Mouse (Mus musculus): ENCODE measurements around the gene Pitx3. TPM values are rescaled to one million over a fixed set of nuclear protein-coding genes. Genes with fewer than 3 reads are reported as not detected.

The Pitx3 gene
- polyA plus RNA-seq, 1 experiment from 2014 or later, result 0.25 TPM

- Histone ChIP-seq H3K4me2 (no peak overlapping the region), H3K36me3 (no peaks in the 10 kb centered on the region), H3K27ac (no peak overlapping the region), H3K9ac (no peak overlapping the region), H3K27me3 (no peaks in the 10 kb centered on the region), H3K4me3 (replicated peaks) (no peak overlapping the region), H3K4me1 (replicated peaks) (no peaks in the 10 kb centered on the region), H3K9me3 (replicated peaks) (no peaks in the 10 kb centered on the region)
- no peak for ATAC-seq (ENCODE audit: low read depth)
- 74% methylated on average over 3 of the region's 3 CpGs for WGBS (ENCODE audit: insufficient replicate concordance)
- no peak for DNase-seq
Observed at GRCm38 (mm10) chr19:46099561-46099960, 48.6 kb downstream of the Pitx3 start.

GRCm38 (mm10) chr19:46096396-46096795 is 51.7 kb downstream of the Pitx3 start:
- H3K9me3 ChIP-seq (replicated peaks), result no peaks in the 10 kb centered on the region; the same call in 1 of the 2 replicates
- no peaks in the 10 kb centered on the region for H3K4me1 ChIP-seq (replicated peaks)
- H3K27ac ChIP-seq, result no peak overlapping the region
- H3K36me3 ChIP-seq, result no peaks in the 10 kb centered on the region
- no peak for ATAC-seq (ENCODE audit: low read depth)
- no peak overlapping the region for H3K4me3 ChIP-seq (replicated peaks)
- 65% methylated on average over 5 of the region's 5 CpGs for WGBS (ENCODE audit: insufficient replicate concordance)
- DNase-seq, result no peak
- no peak overlapping the region for H3K9ac ChIP-seq
- H3K27me3 ChIP-seq, result no peaks in the 10 kb centered on the region
- no peak overlapping the region for H3K4me2 ChIP-seq

- H3K4me2 ChIP-seq, result no peak overlapping the region
- H3K27me3 ChIP-seq, result no peaks in the 10 kb centered on the region
- ATAC-seq (ENCODE audit: low read depth) (no peak), DNase-seq (no peak)
- H3K4me1 ChIP-seq (replicated peaks), result no peaks in the 10 kb centered on the region
- no peak overlapping the region for H3K9ac ChIP-seq
- H3K4me3 ChIP-seq (replicated peaks), result no peak overlapping the region
- H3K36me3 ChIP-seq, result no peaks in the 10 kb centered on the region
- H3K27ac ChIP-seq, result no peak overlapping the region
- WGBS (ENCODE audit: insufficient replicate concordance), result 68% methylated on average over 4 of the region's 4 CpGs
- no peaks in the 10 kb centered on the region; the same call in 1 of the 2 replicates for H3K9me3 ChIP-seq (replicated peaks)
Observed at GRCm38 (mm10) chr19:46095291-46095690, 52.8 kb downstream of the Pitx3 start.

GRCm38 (mm10) chr19:46094144-46094543 is 54.0 kb downstream of the Pitx3 start:
- Histone ChIP-seq H3K4me3 (replicated peaks) (no peak overlapping the region), H3K27ac (no peak overlapping the region), H3K4me2 (no peak overlapping the region), H3K4me1 (replicated peaks) (no peaks in the 10 kb centered on the region), H3K27me3 (no peaks in the 10 kb centered on the region), H3K9me3 (replicated peaks) (no peaks in the 10 kb centered on the region; the same call in 1 of the 2 replicates), H3K9ac (no peak overlapping the region), H3K36me3 (no peaks in the 10 kb centered on the region)
- DNase-seq (no peak), ATAC-seq (ENCODE audit: low read depth) (no peak)
- WGBS (ENCODE audit: insufficient replicate concordance), result 88% methylated on average over 2 of the region's 2 CpGs

- 74% methylated on average over 4 of the region's 4 CpGs for WGBS (ENCODE audit: insufficient replicate concordance)
- no peaks in the 10 kb centered on the region; the same call in 1 of the 2 replicates for H3K9me3 ChIP-seq (replicated peaks)
- peaks cover 10% of the 10 kb centered on the region; the same call in 1 of the 2 replicates for H3K4me1 ChIP-seq (replicated peaks)
- ATAC-seq (ENCODE audit: low read depth) (no peak), DNase-seq (no peak)
- H3K27me3 ChIP-seq, result no peaks in the 10 kb centered on the region
- no peak overlapping the region for H3K27ac ChIP-seq
- no peak overlapping the region for H3K4me2 ChIP-seq
- no peak overlapping the region for H3K9ac ChIP-seq
- no peaks in the 10 kb centered on the region for H3K36me3 ChIP-seq
- no peak overlapping the region for H3K4me3 ChIP-seq (replicated peaks)
Observed at GRCm38 (mm10) chr19:46091641-46092040, 56.5 kb downstream of the Pitx3 start.

GRCm38 (mm10) chr19:46087871-46088270 is 60.3 kb downstream of the Pitx3 start:
- Histone ChIP-seq H3K36me3 (peaks cover 28% of the 10 kb centered on the region), H3K4me3 (replicated peaks) (no peak overlapping the region), H3K4me1 (replicated peaks) (peaks cover 10% of the 10 kb centered on the region; the same call in 1 of the 2 replicates), H3K9me3 (replicated peaks) (no peaks in the 10 kb centered on the region), H3K27ac (no peak overlapping the region), H3K4me2 (no peak overlapping the region), H3K9ac (no peak overlapping the region), H3K27me3 (no peaks in the 10 kb centered on the region)
- WGBS (ENCODE audit: insufficient replicate concordance), result 76% methylated on average over 7 of the region's 7 CpGs
- ATAC-seq (ENCODE audit: low read depth) (no peak), DNase-seq (no peak)

- H3K27me3 ChIP-seq, result no peaks in the 10 kb centered on the region
- peaks cover 43% of the 10 kb centered on the region for H3K36me3 ChIP-seq
- no peak overlapping the region for H3K27ac ChIP-seq
- no peaks in the 10 kb centered on the region for H3K9me3 ChIP-seq (replicated peaks)
- 34% methylated on average over 3 of the region's 3 CpGs for WGBS (ENCODE audit: insufficient replicate concordance)
- peaks cover 10% of the 10 kb centered on the region; the same call in 1 of the 2 replicates for H3K4me1 ChIP-seq (replicated peaks)
- H3K9ac ChIP-seq, result no peak overlapping the region
- H3K4me3 ChIP-seq (replicated peaks), result no peak overlapping the region
- DNase-seq, result peak; percentile 42
- no peak; the same call in 1 of the 2 replicates for ATAC-seq (ENCODE audit: low read depth)
- no peak overlapping the region for H3K4me2 ChIP-seq
Observed at GRCm38 (mm10) chr19:46086337-46086736, 61.8 kb downstream of the Pitx3 start.

Other genes starting within 250 kb of the Pitx3 start
- gene Armh3, start 149.8 kb downstream of the Pitx3 start, polyA plus RNA-seq (2015; fragmentation: Nextera tagmentation; extraction: Ambion mirVana), result 4.3 and 5.6 TPM in 2 replicates
- gene Hps6, start 144.8 kb downstream of the Pitx3 start, polyA plus RNA-seq (2015; fragmentation: Nextera tagmentation; extraction: Ambion mirVana), result 2.7 and 2.9 TPM in 2 replicates
- 19.5 and 23.8 TPM in 2 replicates for gene Pprc1, start 103.4 kb downstream of the Pitx3 start, polyA plus RNA-seq (2015; fragmentation: Nextera tagmentation; extraction: Ambion mirVana)
- gene Ldb1, start 103.1 kb downstream of the Pitx3 start, polyA plus RNA-seq (2015; fragmentation: Nextera tagmentation; extraction: Ambion mirVana), result 31.9 and 34.9 TPM in 2 replicates
- gene Nolc1, start 72.5 kb downstream of the Pitx3 start, polyA plus RNA-seq (2015; fragmentation: Nextera tagmentation; extraction: Ambion mirVana), result 105 and 118 TPM in 2 replicates
- 0.07 TPM in 1 of 2 replicates, not detected in the other for gene Elovl3, start 16.4 kb downstream of the Pitx3 start, polyA plus RNA-seq (2015; fragmentation: Nextera tagmentation; extraction: Ambion mirVana)
- gene Gbf1, start 4.2 kb upstream of the Pitx3 start, polyA plus RNA-seq (2015; fragmentation: Nextera tagmentation; extraction: Ambion mirVana), result 18.1 and 20.1 TPM in 2 replicates
- gene Nfkb2, start 156.0 kb upstream of the Pitx3 start, polyA plus RNA-seq (2015; fragmentation: Nextera tagmentation; extraction: Ambion mirVana), result 3.9 and 4.3 TPM in 2 replicates
- gene Psd, start 178.8 kb upstream of the Pitx3 start, polyA plus RNA-seq (2015; fragmentation: Nextera tagmentation; extraction: Ambion mirVana), result 5.8 and 7.1 TPM in 2 replicates
- 11.2 and 12.1 TPM in 2 replicates for gene Fbxl15, start 179.9 kb upstream of the Pitx3 start, polyA plus RNA-seq (2015; fragmentation: Nextera tagmentation; extraction: Ambion mirVana)
- 85.6 and 86.7 TPM in 2 replicates for gene Cuedc2, start 190.4 kb upstream of the Pitx3 start, polyA plus RNA-seq (2015; fragmentation: Nextera tagmentation; extraction: Ambion mirVana)
- gene Mfsd13a, start 192.8 kb upstream of the Pitx3 start, polyA plus RNA-seq (2015; fragmentation: Nextera tagmentation; extraction: Ambion mirVana), result 10.6 and 12.3 TPM in 2 replicates
- 0.44 and 0.59 TPM in 2 replicates for gene 2310034G01Rik, start 202.0 kb upstream of the Pitx3 start, polyA plus RNA-seq (2015; fragmentation: Nextera tagmentation; extraction: Ambion mirVana)
- 56.1 and 61.2 TPM in 2 replicates for gene Actr1a, start 247.4 kb upstream of the Pitx3 start, polyA plus RNA-seq (2015; fragmentation: Nextera tagmentation; extraction: Ambion mirVana)
- 6.3 and 8.2 TPM in 2 replicates for gene Sufu, start 248.6 kb upstream of the Pitx3 start, polyA plus RNA-seq (2015; fragmentation: Nextera tagmentation; extraction: Ambion mirVana)